Mouse (Mus musculus) limb, embryonic 15.5 days (tissue): ENCODE data around the gene Cops9. TPM values are rescaled to one million over a fixed set of nuclear protein-coding genes. Genes with fewer than 3 reads are reported as not detected.

Experiments
- ATAC-seq: fragments of 200-750 bp; cut with Nextera tagmentation; 2 replicates; pipeline ENCODE4 v1.8.0; 2017; ENCODE audit warnings: low read depth, moderate TSS enrichment; ENCODE audit not compliant: insufficient number of reproducible peaks, low FRiP score, low TSS enrichment
- H3K27ac ChIP-seq: fragments of 300-500 bp; sonication (generic); 2 replicates; pipeline ENCODE4 v1.5.1; 2015; ENCODE audit warnings: moderate library complexity, mild to moderate bottlenecking, inconsistent platforms
- H3K27me3 ChIP-seq: fragments of 300-500 bp; sonication (generic); 2 replicates; pipeline ENCODE4 v1.6.1; 2015; ENCODE audit warnings: inconsistent platforms
- H3K36me3 ChIP-seq: fragments of 300-500 bp; sonication (generic); 2 replicates; pipeline ENCODE4 v1.6.1; 2015; ENCODE audit warnings: inconsistent platforms
- H3K4me1 ChIP-seq: fragments of 300-500 bp; sonication (generic); 2 replicates; pipeline ENCODE4 v1.6.1; 2015; ENCODE audit warnings: inconsistent platforms
- H3K4me2 ChIP-seq: fragments of 300-500 bp; sonication (generic); 2 replicates; pipeline ENCODE4 v1.6.1; 2015; ENCODE audit warnings: mild to moderate bottlenecking, inconsistent platforms
- H3K4me3 ChIP-seq: fragments of 300-500 bp; sonication (generic); 2 replicates; pipeline ENCODE4 v1.5.1; 2015; ENCODE audit warnings: mild to moderate bottlenecking, inconsistent platforms
- H3K9ac ChIP-seq: fragments of 300-500 bp; sonication (generic); 2 replicates; pipeline ENCODE4 v1.6.1; 2015; ENCODE audit warnings: inconsistent platforms
- H3K9me3 ChIP-seq: fragments of 300-500 bp; sonication (generic); 2 replicates; pipeline ENCODE4 v1.6.1; 2016; ENCODE audit warnings: inconsistent platforms
- WGBS: fragments of 180-500 bp; shearing (Covaris S2); methylation state at CpG from one replicate; pipeline ENCODE4 v1.1.7; 2015; 5-methylcytosine and 5-hydroxymethylcytosine counted together
- polyA plus RNA-seq: library from polyadenylated mRNA; unstranded; fragments of >200 nt; fragmentation: Nextera tagmentation; extraction: Ambion mirVana; gene quantifications from 2 replicates; pipeline ENCODE4 v1.2.1, GENCODE M21; 2015

The Cops9 gene
- polyA plus RNA-seq, 1 experiment from 2014 or later = 393 TPM

- WGBS = 65% methylated on average over 5 of the region's 5 CpGs
- no peak for ATAC-seq
- H3K9me3 ChIP-seq = no peaks in the 10 kb centered on the region
- no peak overlapping the region for H3K27ac ChIP-seq
- H3K9ac ChIP-seq = no peak overlapping the region
- H3K4me1 ChIP-seq = 0 out of 2 replicates have a peak, but pooled peaks cover 6% of the 10 kb centered on the region
- H3K27me3 ChIP-seq = no peaks in the 10 kb centered on the region
- H3K4me3 ChIP-seq = no peak overlapping the region
- peaks cover 17% of the 10 kb centered on the region for H3K36me3 ChIP-seq
- no peak overlapping the region for H3K4me2 ChIP-seq
These were observed 9.6 kb downstream of the Cops9 start for GRCm38 (mm10) chr1:92632196-92632595.

GRCm38 (mm10) chr1:92628227-92628626 lies 13.6 kb downstream of the Cops9 start:
- Histone ChIP-seq H3K27me3 (no peaks in the 10 kb centered on the region), H3K4me3 (no peak overlapping the region), H3K9me3 (no peaks in the 10 kb centered on the region), H3K4me1 (no peaks in the 10 kb centered on the region), H3K36me3 (no peaks in the 10 kb centered on the region), H3K27ac (no peak overlapping the region), H3K9ac (no peak overlapping the region), H3K4me2 (no peak overlapping the region)
- no peak for ATAC-seq
- WGBS = 47% methylated on average over 4 of the region's 4 CpGs

- no peaks in the 10 kb centered on the region for H3K27me3 ChIP-seq
- no peaks in the 10 kb centered on the region for H3K9me3 ChIP-seq
- H3K36me3 ChIP-seq = no peaks in the 10 kb centered on the region
- ATAC-seq = no peak
- H3K9ac ChIP-seq = no peak overlapping the region
- H3K27ac ChIP-seq = no peak overlapping the region
- no peak overlapping the region for H3K4me2 ChIP-seq
- H3K4me1 ChIP-seq = no peaks in the 10 kb centered on the region
- WGBS = 75% methylated on average over 4 of the region's 4 CpGs
- H3K4me3 ChIP-seq = no peak overlapping the region
These were observed 23.4 kb downstream of the Cops9 start for GRCm38 (mm10) chr1:92618360-92618759.

GRCm38 (mm10) chr1:92617488-92617887 lies 24.3 kb downstream of the Cops9 start, which contains the start of gene Olfr12:
Gene Olfr12, plus strand, starts transcription at chr1:92617788.
- WGBS = 52% methylated on average over 2 of the region's 2 CpGs
- Histone ChIP-seq H3K36me3 (no peaks in the 10 kb centered on the region), H3K4me1 (no peaks in the 10 kb centered on the region), H3K27ac (no peak within 1 kb of the TSS), H3K27me3 (no peaks in the 10 kb centered on the region), H3K9me3 (no peaks in the 10 kb centered on the region), H3K9ac (no peak within 1 kb of the TSS), H3K4me2 (no peak within 1 kb of the TSS), H3K4me3 (no peak within 1 kb of the TSS)
- no peak for ATAC-seq

- no peak overlapping the region for H3K27ac ChIP-seq
- 76% methylated on average over 1 of the region's 1 CpGs for WGBS
- ATAC-seq = no peak
These were observed 25.7 kb downstream of the Cops9 start for GRCm38 (mm10) chr1:92616046-92616445.

GRCm38 (mm10) chr1:92614516-92614915 lies 27.3 kb downstream of the Cops9 start:
- Histone ChIP-seq H3K9me3 (no peaks in the 10 kb centered on the region), H3K4me2 (no peak overlapping the region)
- WGBS = 6% methylated on average over 1 of the region's 1 CpGs

More at GRCm38 (mm10) chr1:92616046-92616445, 25.7 kb downstream of the Cops9 start:
- H3K4me1 ChIP-seq = no peaks in the 10 kb centered on the region
- H3K9me3 ChIP-seq = no peaks in the 10 kb centered on the region
- no peaks in the 10 kb centered on the region for H3K27me3 ChIP-seq
- H3K9ac ChIP-seq = no peak overlapping the region
- no peak overlapping the region for H3K4me3 ChIP-seq
- H3K4me2 ChIP-seq = no peak overlapping the region
- H3K36me3 ChIP-seq = no peaks in the 10 kb centered on the region

GRCm38 (mm10) chr1:92613175-92613574 lies 28.6 kb downstream of the Cops9 start:
- no peaks in the 10 kb centered on the region for H3K9me3 ChIP-seq
- H3K4me1 ChIP-seq = no peaks in the 10 kb centered on the region
- whole genome bisulfite sequencing = 49% methylated on average over 4 of the region's 4 CpGs
- H3K4me2 ChIP-seq = no peak overlapping the region
- no peaks in the 10 kb centered on the region for H3K27me3 ChIP-seq
- H3K27ac ChIP-seq = no peak overlapping the region
- no peak overlapping the region for H3K4me3 ChIP-seq
- ATAC-seq = no peak
- no peaks in the 10 kb centered on the region for H3K36me3 ChIP-seq
- no peak overlapping the region for H3K9ac ChIP-seq

More at GRCm38 (mm10) chr1:92614516-92614915, 27.3 kb downstream of the Cops9 start:
- no peak for ATAC-seq
- no peaks in the 10 kb centered on the region for H3K36me3 ChIP-seq
- H3K27ac ChIP-seq = no peak overlapping the region
- no peak overlapping the region for H3K4me3 ChIP-seq
- H3K27me3 ChIP-seq = no peaks in the 10 kb centered on the region
- no peaks in the 10 kb centered on the region for H3K4me1 ChIP-seq
- no peak overlapping the region for H3K9ac ChIP-seq

- no peak overlapping the region for H3K4me3 ChIP-seq
- no peaks in the 10 kb centered on the region for H3K27me3 ChIP-seq
- no peak overlapping the region for H3K4me2 ChIP-seq
- ATAC-seq = no peak
- no peaks in the 10 kb centered on the region for H3K4me1 ChIP-seq
- no peaks in the 10 kb centered on the region for H3K9me3 ChIP-seq
- no peaks in the 10 kb centered on the region for H3K36me3 ChIP-seq
- H3K9ac ChIP-seq = no peak overlapping the region
- H3K27ac ChIP-seq = no peak overlapping the region
- WGBS = 4% methylated on average over 5 of the region's 5 CpGs
These were observed 30.8 kb downstream of the Cops9 start for GRCm38 (mm10) chr1:92611008-92611407.

- no peak overlapping the region for H3K4me2 ChIP-seq
- no peak overlapping the region for H3K9ac ChIP-seq
- no peak overlapping the region for H3K27ac ChIP-seq
- no peaks in the 10 kb centered on the region for H3K36me3 ChIP-seq
- no peaks in the 10 kb centered on the region for H3K27me3 ChIP-seq
- no peak for ATAC-seq
- no peaks in the 10 kb centered on the region for H3K9me3 ChIP-seq
- WGBS = 71% methylated on average over 4 of the region's 4 CpGs
- no peak overlapping the region for H3K4me3 ChIP-seq
- H3K4me1 ChIP-seq = no peaks in the 10 kb centered on the region
These were observed 34.1 kb downstream of the Cops9 start for GRCm38 (mm10) chr1:92607711-92608110.

GRCm38 (mm10) chr1:92605482-92605881 lies 36.3 kb downstream of the Cops9 start, which contains the start of gene Olfr1410:
Gene Olfr1410, plus strand, starts transcription at chr1:92605782.
- no peak for ATAC-seq
- Histone ChIP-seq H3K27ac (no peak within 1 kb of the TSS), H3K4me2 (no peak within 1 kb of the TSS)

GRCm38 (mm10) chr1:92596019-92596418 lies 45.8 kb downstream of the Cops9 start:
- Histone ChIP-seq H3K4me2 (no peak overlapping the region), H3K4me1 (no peaks in the 10 kb centered on the region), H3K9me3 (no peaks in the 10 kb centered on the region), H3K9ac (no peak overlapping the region), H3K27me3 (no peaks in the 10 kb centered on the region), H3K36me3 (no peaks in the 10 kb centered on the region), H3K27ac (no peak overlapping the region), H3K4me3 (no peak overlapping the region)
- 74% methylated on average over 3 of the region's 3 CpGs for WGBS
- ATAC-seq = no peak

More at GRCm38 (mm10) chr1:92605482-92605881, 36.3 kb downstream of the Cops9 start, which contains the start of gene Olfr1410:
- Histone ChIP-seq H3K9me3 (no peaks in the 10 kb centered on the region), H3K27me3 (no peaks in the 10 kb centered on the region), H3K9ac (no peak within 1 kb of the TSS), H3K36me3 (no peaks in the 10 kb centered on the region), H3K4me3 (no peak within 1 kb of the TSS), H3K4me1 (no peaks in the 10 kb centered on the region)
- 90% methylated on average over 1 of the region's 1 CpGs for WGBS

- H3K36me3 ChIP-seq = no peaks in the 10 kb centered on the region
- no peak within 1 kb of the TSS for H3K27ac ChIP-seq
- ATAC-seq = no peak
- H3K4me1 ChIP-seq = no peaks in the 10 kb centered on the region
- no peak within 1 kb of the TSS for H3K4me3 ChIP-seq
- H3K9ac ChIP-seq = no peak within 1 kb of the TSS
- no peaks in the 10 kb centered on the region for H3K9me3 ChIP-seq
- no peak within 1 kb of the TSS for H3K4me2 ChIP-seq
- H3K27me3 ChIP-seq = no peaks in the 10 kb centered on the region
These were observed 47.7 kb downstream of the Cops9 start, which contains the start of gene Olfr1411 for GRCm38 (mm10) chr1:92594111-92594510. Gene Olfr1411, plus strand, starts transcription at chr1:92594411.
